Mouse (Mus musculus) layer of hippocampus, adult 8-10 months (tissue): ENCODE measurements at regions not wholly inside any gene's neighbourhood (a gene's known extent, or its start where the extent isn't known, plus 50 kb on each side); places are given as distances from the start of the nearest gene placed in this dataset.

ENCODE experiments used
- DNase-seq, 2 experiments: peaks; one replicate each; pipeline ENCODE4 v3.0.0; 2022; ENCODE audit warnings: low spot score in 2 of 2

GRCm38 (mm10) chr1:35580474-35580873 is 487.7 kb upstream of the Hs6st1 start:
- DNase-seq, result no peak

GRCm38 (mm10) chr1:35587900-35588299 is 480.3 kb upstream of the Hs6st1 start:
- DNase-seq, result no peak

GRCm38 (mm10) chr1:35588939-35589338 is 479.3 kb upstream of the Hs6st1 start:
- no peak for DNase-seq

- no peak for DNase-seq
These were observed 467.4 kb upstream of the Hs6st1 start for GRCm38 (mm10) chr1:35600847-35601246.

GRCm38 (mm10) chr1:35615131-35615530 is 453.1 kb upstream of the Hs6st1 start:
- DNase-seq, result no peak

- no peak for DNase-seq
These were observed 448.7 kb upstream of the Hs6st1 start for GRCm38 (mm10) chr1:35619476-35619875.

- DNase-seq, result no peak
These were observed 425.6 kb upstream of the Hs6st1 start for GRCm38 (mm10) chr1:35642595-35642994.

- peak in 1 of 2 experiments; percentile 13 for DNase-seq
These were observed 414.9 kb upstream of the Hs6st1 start for GRCm38 (mm10) chr1:35653119-35653956.

GRCm38 (mm10) chr1:35663006-35663405 is 405.2 kb upstream of the Hs6st1 start:
- DNase-seq, result no peak

- DNase-seq, result no peak
These were observed 394.7 kb upstream of the Hs6st1 start for GRCm38 (mm10) chr1:35673524-35673923.

GRCm38 (mm10) chr1:35673992-35674391 is 394.2 kb upstream of the Hs6st1 start:
- DNase-seq, result no peak

GRCm38 (mm10) chr1:35682511-35682949 is 385.7 kb upstream of the Hs6st1 start:
- DNase-seq, result no peak

- no peak for DNase-seq
These were observed 382.5 kb upstream of the Hs6st1 start for GRCm38 (mm10) chr1:35685651-35686050.

- no peak for DNase-seq
These were observed 373.9 kb upstream of the Hs6st1 start for GRCm38 (mm10) chr1:35694349-35694748.

- no peak for DNase-seq
These were observed 373.2 kb upstream of the Hs6st1 start for GRCm38 (mm10) chr1:35694775-35695591.

- no peak for DNase-seq
These were observed 371.0 kb upstream of the Hs6st1 start for GRCm38 (mm10) chr1:35697218-35697617.

- no peak for DNase-seq
These were observed 370.2 kb upstream of the Hs6st1 start for GRCm38 (mm10) chr1:35697834-35698500.

GRCm38 (mm10) chr1:35702585-35702984 is 365.6 kb upstream of the Hs6st1 start:
- DNase-seq, result no peak

GRCm38 (mm10) chr1:35706336-35706735 is 361.9 kb upstream of the Hs6st1 start:
- no peak for DNase-seq

- no peak for DNase-seq
These were observed 359.9 kb upstream of the Hs6st1 start for GRCm38 (mm10) chr1:35708176-35708788.

- no peak for DNase-seq
These were observed 359.0 kb upstream of the Hs6st1 start for GRCm38 (mm10) chr1:35709214-35709613.
